Mouse (Mus musculus) liver, embryonic 14.5 days (tissue): ENCODE measurements around the gene Psmd8.
"Not testable (repeated sequence)": the region's sequence is repeated elsewhere in the genome, so short reads cannot be mapped to it uniquely, and the experiment has no call there.

Experiments used
- CTCF ChIP-seq: IDR thresholded peaks from 2 replicates; pipeline ENCODE4 v1.5.1; 2016; ENCODE audit warnings: antibody characterized with exemption, low read depth, control low read depth
- EP300 ChIP-seq: IDR thresholded peaks from 2 replicates; pipeline ENCODE4 v1.6.1; 2016; ENCODE audit warnings: antibody characterized with exemption, low read depth

GRCm38 (mm10) chr7:29211013-29211412, 30.5 kb upstream of the Psmd8 start:
- not testable (repeated sequence) for TF ChIP-seq EP300, CTCF
